Mouse (Mus musculus) CH12.LX (cell line): ENCODE results near the gene Nhp2. TPM values are rescaled to one million over a fixed set of nuclear protein-coding genes. Genes with fewer than 3 reads are reported as not detected.

Source experiments
- DNase-seq: peaks from one replicate; pipeline ENCODE4 v3.0.0-alpha.2; 2013; ENCODE audit errors: extremely low read depth
- H3K27ac ChIP-seq: 2 replicates; pipeline ENCODE4 v1.5.1; 2012; ENCODE audit warnings: low read depth, mild to moderate bottlenecking, control low read depth, moderate library complexity; ENCODE audit not compliant: insufficient read depth
- H3K27me3 ChIP-seq: replicated peaks from 2 replicates; pipeline ENCODE3; 2012; ENCODE audit warnings: inconsistent platforms
- H3K36me3 ChIP-seq, 2 experiments: replicated peaks in 1 of 2; 2 replicates each; pipeline versions ENCODE3 to v1.6.1; 2012; ENCODE audit warnings: inconsistent platforms in 1 of 2, low read length in 1 of 2, mild to moderate bottlenecking in 1 of 2, mixed read lengths in 1 of 2, moderate library complexity in 1 of 2; ENCODE audit not compliant: control insufficient read depth in 1 of 2, insufficient read depth in 1 of 2
- H3K4me1 ChIP-seq, 2 experiments: 2 replicates each; pipeline ENCODE4 v1.6.1; 2012; ENCODE audit warnings: inconsistent platforms in 1 of 2, moderate library complexity in 1 of 2; ENCODE audit not compliant: insufficient read depth in 2 of 2, control insufficient read depth in 1 of 2
- H3K4me2 ChIP-seq: 2 replicates; pipeline ENCODE4 v1.6.1; 2012; ENCODE audit warnings: low read depth, mild to moderate bottlenecking, control low read depth; ENCODE audit not compliant: poor library complexity, insufficient read depth, severe bottlenecking
- H3K4me3 ChIP-seq, 3 experiments: fragments of 150-350 bp in 1 of 3; sonication (generic) in 1 of 3; replicated peaks in 1 of 3; 2 replicates each; pipeline versions ENCODE3 to v1.5.1; 2011 to 2012; ENCODE audit warnings: low read depth in 2 of 3, low read length in 2 of 3, mild to moderate bottlenecking in 2 of 3, moderate library complexity in 2 of 3, control low read depth in 1 of 3, improper control_type of control experiment in 1 of 3, inconsistent platforms in 1 of 3, mixed read lengths in 1 of 3; ENCODE audit not compliant: poor library complexity in 1 of 3
- H3K79me2 ChIP-seq: replicated peaks from 2 replicates; pipeline ENCODE4 v1.6.1; 2012; ENCODE audit warnings: mild to moderate bottlenecking, moderate library complexity; ENCODE audit not compliant: control insufficient read depth, poor library complexity, insufficient read depth, severe bottlenecking; ENCODE audit errors: extremely low read depth
- H3K9ac ChIP-seq: 2 replicates; pipeline ENCODE4 v1.6.1; 2012; ENCODE audit warnings: low read depth, mild to moderate bottlenecking, control low read depth, moderate library complexity; ENCODE audit not compliant: insufficient read depth
- H3K9me3 ChIP-seq: replicated peaks from 2 replicates; pipeline ENCODE3; 2012; ENCODE audit warnings: low read length, inconsistent platforms, mixed read lengths
- CHD1 ChIP-seq: IDR thresholded peaks from 2 replicates; pipeline ENCODE4 v1.6.1; 2012; ENCODE audit warnings: low read depth, low read length, improper control_type of control experiment, inconsistent platforms
- CHD2 ChIP-seq: IDR thresholded peaks from 2 replicates; pipeline ENCODE4 v1.6.1; 2011; ENCODE audit warnings: low read length, improper control_type of control experiment
- CTCF ChIP-seq, 2 experiments: IDR thresholded peaks in 1 of 2; conservative IDR thresholded peaks in 1 of 2; 2 replicates each; pipeline ENCODE4 v1.5.1; 2011 to 2012; ENCODE audit warnings: low read depth in 2 of 2, low read length in 2 of 2, improper control_type of control experiment in 1 of 2, inconsistent platforms in 1 of 2, mild to moderate bottlenecking in 1 of 2, moderate library complexity in 1 of 2
- ELF1 ChIP-seq: IDR thresholded peaks from 2 replicates; pipeline ENCODE4 v1.6.1; 2014; ENCODE audit warnings: low read depth, mild to moderate bottlenecking, inconsistent platforms, low read length, improper control_type of control experiment
- EP300 ChIP-seq: IDR thresholded peaks from 2 replicates; pipeline ENCODE4 v1.6.1; 2011; ENCODE audit warnings: low read length, improper control_type of control experiment
- HCFC1 ChIP-seq: IDR thresholded peaks from 2 replicates; pipeline ENCODE4 v1.6.1; 2012; ENCODE audit warnings: low read depth, mild to moderate bottlenecking, inconsistent platforms, low read length, improper control_type of control experiment
- IRF4 ChIP-seq: IDR thresholded peaks from 2 replicates; pipeline ENCODE4 v1.6.1; 2014; ENCODE audit warnings: low read depth, mild to moderate bottlenecking, inconsistent platforms, low read length, improper control_type of control experiment
- JUN ChIP-seq: IDR thresholded peaks from 2 replicates; pipeline ENCODE4 v1.6.1; 2011; ENCODE audit warnings: low read depth, mild to moderate bottlenecking, low read length, improper control_type of control experiment, moderate library complexity; ENCODE audit not compliant: insufficient read depth
- KAT2A ChIP-seq: IDR thresholded peaks from 2 replicates; pipeline ENCODE4 v1.6.1; 2012; ENCODE audit warnings: low read length, improper control_type of control experiment, inconsistent platforms; ENCODE audit not compliant: insufficient replicate concordance
- MAFK ChIP-seq: IDR thresholded peaks from 2 replicates; pipeline ENCODE4 v1.6.1; 2011; ENCODE audit warnings: low read length, improper control_type of control experiment; ENCODE audit not compliant: insufficient replicate concordance
- MAZ ChIP-seq: IDR thresholded peaks from 2 replicates; pipeline ENCODE4 v1.6.1; 2012; ENCODE audit warnings: low read depth, mild to moderate bottlenecking, inconsistent platforms, low read length, improper control_type of control experiment, moderate library complexity
- MXI1 ChIP-seq: IDR thresholded peaks from 2 replicates; pipeline ENCODE4 v1.6.1; 2011; ENCODE audit warnings: mild to moderate bottlenecking, low read depth, low read length, improper control_type of control experiment
- MYC ChIP-seq: IDR thresholded peaks from 2 replicates; pipeline ENCODE4 v1.6.1; 2011; ENCODE audit warnings: low read depth, mild to moderate bottlenecking, improper control_type of control experiment, low read length
- NELFE ChIP-seq: IDR thresholded peaks from 2 replicates; pipeline ENCODE4 v1.6.1; 2011; ENCODE audit warnings: low read depth, low read length, improper control_type of control experiment
- PAX5 ChIP-seq: IDR thresholded peaks from 2 replicates; pipeline ENCODE4 v1.6.1; 2012; ENCODE audit warnings: low read length, inconsistent platforms, mixed read lengths
- POLR2A ChIP-seq: IDR thresholded peaks from 2 replicates; pipeline ENCODE4 v1.6.1; 2011; ENCODE audit warnings: low read depth, mild to moderate bottlenecking, improper control_type of control experiment, low read length
- RAD21 ChIP-seq: IDR thresholded peaks from 2 replicates; pipeline ENCODE4 v1.6.1; 2011; ENCODE audit warnings: low read depth, mild to moderate bottlenecking, low read length, improper control_type of control experiment, moderate library complexity
- SIN3A ChIP-seq: IDR thresholded peaks from 2 replicates; pipeline ENCODE4 v1.6.1; 2012; ENCODE audit warnings: low read length, improper control_type of control experiment, inconsistent platforms
- SMC3 ChIP-seq: IDR thresholded peaks from 2 replicates; pipeline ENCODE4 v1.6.1; 2011; ENCODE audit warnings: low read depth, low read length, improper control_type of control experiment
- UBTF ChIP-seq: IDR thresholded peaks from 2 replicates; pipeline ENCODE4 v1.6.1; 2012; ENCODE audit warnings: low read depth, mild to moderate bottlenecking, inconsistent platforms, low read length, improper control_type of control experiment, moderate library complexity
- USF2 ChIP-seq: conservative IDR thresholded peaks from 2 replicates; pipeline ENCODE4 v1.6.1; 2011; ENCODE audit warnings: low read depth, low read length, improper control_type of control experiment
- ZC3H11A ChIP-seq: IDR thresholded peaks from 2 replicates; pipeline ENCODE4 v1.6.1; 2012; ENCODE audit warnings: low read depth, mild to moderate bottlenecking, inconsistent platforms, low read length, improper control_type of control experiment
- ZKSCAN1 ChIP-seq: IDR thresholded peaks from 2 replicates; pipeline ENCODE4 v1.6.1; 2012; ENCODE audit warnings: low read depth, inconsistent platforms, low read length, improper control_type of control experiment, borderline replicate concordance
- ZNF384 ChIP-seq: IDR thresholded peaks from 2 replicates; pipeline ENCODE4 v1.6.1; 2012; ENCODE audit warnings: low read depth, low read length, improper control_type of control experiment, inconsistent platforms
- dilution Hi-C: fragments of 300-500 bp; cut with MboI; formaldehyde crosslinking; loops from 2 replicates; pipeline ENCODE4 v1.14.3; 2020; ENCODE audit warnings: low sequenced_read_pairs; ENCODE audit not compliant: extremely low pct_unique_long_range_greater_than_20kb, extremely low pct_ligation_motif_present
- in situ Hi-C: fragments of 300-500 bp; cut with MboI; formaldehyde crosslinking; loops from 3 replicates; pipeline ENCODE4 v1.14.3; 2019; ENCODE audit warnings: low sequenced_read_pairs, low pct_ligation_motif_present, low pct_unique_long_range_greater_than_20kb, mixed read lengths
- polyA plus RNA-seq: library from polyadenylated mRNA; unstranded; fragments of >175 nt; gene quantifications from 2 replicates; pipeline ENCODE4 v1.2.1, GENCODE M21; 2012; ENCODE audit warnings: low read depth; ENCODE audit not compliant: insufficient read length
- total RNA-seq, 2 experiments: library from RNA; depleted of rRNA; stranded (reverse); fragments of 300-350 nt in 1 of 2; fragments of >200 nt in 1 of 2; gene quantifications; 2 replicates each; pipeline ENCODE4 v1.2.3; 2012 to 2014

Nhp2 gene
- total and polyA plus RNA-seq, 3 experiments = 489 to 847 (median 722) TPM

DNA sequence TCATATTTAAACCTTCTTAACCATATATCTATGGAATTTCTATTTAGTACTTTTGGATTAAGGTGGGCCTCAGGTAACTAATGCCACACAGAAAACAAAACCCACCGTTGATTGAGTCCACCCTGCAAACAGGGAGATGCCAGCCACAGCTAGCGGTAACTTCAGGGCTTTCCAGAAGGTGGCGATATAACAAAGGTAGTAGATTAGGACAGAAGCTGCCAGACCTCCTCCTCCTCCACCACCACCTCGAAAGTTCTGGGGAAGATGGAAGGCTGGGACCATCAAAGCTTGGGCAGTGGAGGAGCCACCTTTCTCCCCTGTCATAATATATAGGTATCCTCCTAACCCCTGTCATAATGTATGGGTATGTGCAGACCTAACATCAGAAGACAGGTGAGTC, 1.8 kb upstream of the Nhp2 start:
- Histone ChIP-seq H3K4me3 (no peak overlapping the region), H3K79me2 (peaks cover 28% of the 10 kb centered on the region), H3K27ac (no peak overlapping the region), H3K36me3 (peaks cover 16 to 17% of the 10 kb centered on the region in 2 experiments), H3K27me3 (no peaks in the 10 kb centered on the region), H3K9ac (no peak overlapping the region), H3K4me1 (peaks cover 16 to 41% of the 10 kb centered on the region in 2 experiments), H3K9me3 (no peaks in the 10 kb centered on the region), H3K4me2 (0 out of 2 replicates have a peak overlapping the region, but pooled peaks have one; percentile 17)
- DNase-seq = peak; percentile 86
- in situ Hi-C loops (loop anchor here (10.0 kb wide), 1 partner anchor 67 kb away; the partner anchor contains the start of gene 0610009B22Rik), dilution Hi-C loops (no loop called here)
- TF ChIP-seq MAFK = no peak
- TF ChIP-seq ZC3H11A = peak; percentile 97
- TF ChIP-seq RAD21 = peak; percentile 99
- 0 out of 2 replicates have a peak, but pooled peaks have one; percentile 51 for TF ChIP-seq MAZ
- TF ChIP-seq KAT2A = no peak
- 0 out of 2 replicates have a peak, but pooled peaks have one; percentile 17 for TF ChIP-seq ZNF384
- TF ChIP-seq POLR2A = no peak
- peak; percentile 21; the same call in 1 of the 2 replicates for TF ChIP-seq ELF1
- TF ChIP-seq CHD2 = 0 out of 2 replicates have a peak, but pooled peaks have one; percentile 29
- TF ChIP-seq HCFC1 = peak; percentile 34; the same call in 1 of the 2 replicates
- TF ChIP-seq SMC3 = peak; percentile 99
- no peak for TF ChIP-seq USF2
- TF ChIP-seq IRF4 = peak; percentile 55
- TF ChIP-seq PAX5 = no peak
- no peak for TF ChIP-seq UBTF
- TF ChIP-seq MXI1 = peak; percentile 53; the same call in 1 of the 2 replicates
- TF ChIP-seq CTCF (conservative IDR thresholded peaks at IDR 0.05 in 1 of 2, IDR thresholded peaks at IDR 0.05 in 1 of 2; ENCODE audit: low read depth in 2 of 2, low read length in 2 of 2) = peak; percentile 85 to 99
- TF ChIP-seq SIN3A = peak; percentile 76
- TF ChIP-seq MYC = peak; percentile 68; the same call in 1 of the 2 replicates
- no peak for TF ChIP-seq EP300
- TF ChIP-seq CHD1 = no peak; the same call in 1 of the 2 replicates
- peak; percentile 53; the same call in 1 of the 2 replicates for TF ChIP-seq NELFE
- 0 out of 2 replicates have a peak, but pooled peaks have one; percentile 5 for TF ChIP-seq JUN
- no peak for TF ChIP-seq ZKSCAN1
